Mouse (Mus musculus): ENCODE results near the gene Iqgap2. TPM values are rescaled to one million over a fixed set of nuclear protein-coding genes. Genes with fewer than 3 reads are reported as not detected.

Gene Iqgap2
- total RNA-seq, 2 experiments from 2014 or later: 33.5 to 39.5 TPM

DNA sequence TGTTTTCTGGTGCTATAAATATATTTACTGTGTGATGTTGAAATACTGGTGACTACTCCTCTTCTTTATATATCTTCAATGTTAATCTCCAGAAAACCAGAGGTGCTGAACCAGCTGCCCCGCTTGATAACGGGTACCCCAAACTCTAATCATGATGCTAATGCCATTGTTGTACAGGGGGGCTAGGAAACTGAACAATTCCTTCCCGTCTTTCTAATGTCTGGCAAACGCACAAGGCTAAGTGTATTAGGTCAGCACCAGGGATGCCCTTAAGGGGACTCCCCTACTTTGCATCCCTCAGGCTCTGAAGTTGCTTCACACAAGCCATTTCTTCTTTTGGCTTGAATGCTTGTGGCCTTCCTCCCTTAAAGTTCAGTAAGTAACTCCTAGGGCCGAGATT lies 212.6 kb downstream of the Iqgap2 start:
- ATAC-seq (replicated peaks; ENCODE audit: low FRiP score, poor library complexity, severe bottlenecking): peak; percentile 64

DNA sequence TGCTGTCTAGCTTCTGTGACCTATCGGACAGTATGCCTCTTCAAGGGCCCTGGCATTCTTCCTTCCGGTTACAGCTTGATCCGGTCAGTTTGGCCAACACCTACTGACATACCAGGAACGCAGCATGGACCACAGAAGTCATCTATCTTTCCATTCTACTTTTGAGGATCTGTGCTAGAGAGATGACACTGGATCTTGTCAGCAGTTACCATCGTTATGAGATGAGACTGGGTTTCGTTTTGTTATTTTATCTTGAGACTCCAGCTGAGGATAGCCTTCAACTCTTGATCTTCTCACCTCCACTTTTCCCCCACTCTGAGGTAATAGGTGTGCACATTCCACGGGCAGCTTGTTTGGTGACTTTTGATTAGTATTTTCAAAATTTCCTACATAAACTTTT lies 219.3 kb downstream of the Iqgap2 start:
- peak; percentile 33 for ATAC-seq (replicated peaks; ENCODE audit: low FRiP score, poor library complexity, severe bottlenecking)

DNA sequence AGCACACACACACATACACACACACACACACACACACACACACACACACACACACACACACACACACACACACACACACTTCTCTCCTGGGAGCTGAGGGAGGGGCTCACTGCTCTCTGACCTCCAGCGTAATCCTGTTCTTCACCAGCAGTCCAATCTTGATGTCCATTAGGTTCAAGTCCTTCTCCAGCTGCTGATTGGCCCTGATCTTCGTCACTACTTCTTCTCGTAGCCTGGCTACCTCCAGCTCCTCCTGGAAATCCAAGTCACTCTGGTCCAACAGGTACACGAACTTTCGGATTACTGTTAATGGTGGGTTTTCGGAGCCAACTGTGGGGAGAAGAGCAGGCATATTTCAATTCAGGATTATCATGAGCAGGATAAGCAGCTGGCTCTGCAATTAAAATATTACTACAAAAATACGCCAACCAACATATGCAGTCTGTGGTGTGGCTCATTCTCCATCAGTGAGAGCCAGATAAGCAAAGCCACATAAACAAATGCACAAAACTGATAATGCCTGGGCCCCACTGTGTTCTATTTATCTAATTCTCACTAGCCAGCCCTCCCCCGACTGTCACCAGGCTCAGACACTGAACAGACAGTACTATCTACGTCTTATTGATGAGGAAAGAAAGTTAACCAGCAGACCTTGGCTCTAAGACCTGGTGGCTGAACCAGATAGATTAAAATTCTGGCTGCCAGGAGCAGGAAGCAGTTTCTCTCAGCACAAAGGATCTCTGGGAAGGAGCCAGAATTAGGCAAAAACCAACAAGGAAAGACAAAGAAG lies 220.4 kb downstream of the Iqgap2 start:
- ATAC-seq (replicated peaks; ENCODE audit: low FRiP score, poor library complexity, severe bottlenecking): peak; percentile 80

GRCm38 (mm10) chr13:95670534-95670933 lies 221.2 kb downstream of the Iqgap2 start:
- ATAC-seq (replicated peaks; ENCODE audit: low FRiP score, poor library complexity, severe bottlenecking): 0 out of 2 replicates have a peak, but pooled peaks have one; percentile 11

DNA sequence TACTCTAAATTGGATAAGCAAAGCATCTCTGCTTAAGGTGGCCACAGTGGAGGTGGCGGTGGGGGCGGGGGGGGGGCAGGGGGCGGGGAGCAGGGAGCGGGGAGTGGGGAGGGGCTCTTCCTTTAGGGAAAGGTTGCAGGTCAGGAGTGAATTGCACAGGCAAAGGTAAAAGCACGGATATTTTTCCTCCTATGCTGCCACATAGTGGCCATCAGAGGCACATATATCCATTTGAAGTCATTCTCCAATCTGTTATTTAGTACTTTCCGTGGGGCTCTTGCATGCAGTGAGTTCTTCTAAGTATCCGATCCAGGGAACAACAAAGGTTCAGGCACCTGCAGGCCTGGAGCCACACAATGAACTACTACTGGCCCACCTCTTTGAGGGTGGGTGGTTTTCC lies 224.5 kb downstream of the Iqgap2 start:
- no peak for ATAC-seq (replicated peaks; ENCODE audit: low FRiP score, poor library complexity, severe bottlenecking)

- ATAC-seq (replicated peaks; ENCODE audit: low FRiP score, poor library complexity, severe bottlenecking): no peak
These were observed 225.9 kb downstream of the Iqgap2 start for GRCm38 (mm10) chr13:95665644-95666356.

GRCm38 (mm10) chr13:95663834-95664233 lies 227.9 kb downstream of the Iqgap2 start:
- ATAC-seq (replicated peaks; ENCODE audit: low FRiP score, poor library complexity, severe bottlenecking): no peak

DNA sequence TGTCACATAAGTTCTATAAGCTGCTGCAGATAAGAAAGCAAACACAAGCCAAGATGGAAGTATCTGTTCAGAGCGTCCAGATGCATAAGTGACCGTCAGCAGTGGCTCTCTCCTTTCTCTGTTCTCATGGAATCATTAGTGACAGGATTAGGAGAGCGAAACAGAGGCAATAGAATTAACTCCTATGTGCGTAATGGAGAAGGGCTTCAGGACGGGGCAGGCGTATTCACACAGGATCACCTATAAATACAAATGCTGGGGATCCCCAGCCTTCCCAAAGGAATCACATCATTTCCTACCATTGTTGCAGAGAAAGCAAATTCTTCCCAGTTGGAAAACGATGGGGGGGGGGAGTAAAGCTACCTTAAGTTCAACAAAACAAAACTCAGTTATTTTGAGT lies 232.3 kb downstream of the Iqgap2 start:
- ATAC-seq (replicated peaks; ENCODE audit: low FRiP score, poor library complexity, severe bottlenecking): no peak

- no peak for ATAC-seq (replicated peaks; ENCODE audit: low FRiP score, poor library complexity, severe bottlenecking)
These were observed 234.6 kb downstream of the Iqgap2 start for GRCm38 (mm10) chr13:95657171-95657570.

DNA sequence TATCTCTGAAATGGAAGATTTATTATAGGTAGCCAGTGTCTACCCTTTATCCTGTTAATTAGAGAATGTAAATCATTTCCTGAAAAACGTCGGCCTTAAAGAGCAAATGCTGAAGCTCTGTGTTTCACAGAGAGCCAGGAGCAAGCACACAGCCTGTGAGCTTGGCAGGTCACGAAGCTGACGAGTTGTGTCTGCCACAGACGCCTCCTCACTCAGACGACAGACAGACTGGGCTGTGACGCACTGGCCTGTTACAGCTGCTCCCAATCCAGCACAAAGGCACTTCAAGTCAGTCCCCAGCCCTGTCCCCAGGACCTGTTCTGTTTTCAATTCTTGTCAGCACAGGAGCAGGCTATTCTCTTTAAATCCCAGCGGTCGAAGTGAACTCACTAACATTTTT lies 236.4 kb downstream of the Iqgap2 start:
- no peak for ATAC-seq (replicated peaks; ENCODE audit: low FRiP score, poor library complexity, severe bottlenecking)

DNA sequence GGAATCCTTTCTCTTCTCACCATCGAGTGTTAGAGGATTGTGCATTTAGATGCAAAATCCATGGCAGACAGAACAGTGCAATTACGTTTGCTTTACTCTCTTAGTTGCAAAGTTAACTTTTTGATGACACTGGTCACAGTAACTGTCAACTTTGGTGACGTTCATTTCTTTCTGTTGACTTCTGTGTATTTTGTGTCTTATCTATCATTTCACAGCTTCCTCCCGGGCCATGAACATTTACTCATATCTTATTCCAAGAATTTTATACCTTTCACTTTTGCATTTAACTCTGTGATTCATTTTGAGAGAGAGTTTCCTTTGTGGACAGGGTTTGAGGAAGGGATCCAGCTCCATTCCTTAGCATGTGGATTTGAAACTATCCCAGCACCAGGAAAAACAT lies 238.0 kb downstream of the Iqgap2 start:
- no peak for ATAC-seq (replicated peaks; ENCODE audit: low FRiP score, poor library complexity, severe bottlenecking)

DNA sequence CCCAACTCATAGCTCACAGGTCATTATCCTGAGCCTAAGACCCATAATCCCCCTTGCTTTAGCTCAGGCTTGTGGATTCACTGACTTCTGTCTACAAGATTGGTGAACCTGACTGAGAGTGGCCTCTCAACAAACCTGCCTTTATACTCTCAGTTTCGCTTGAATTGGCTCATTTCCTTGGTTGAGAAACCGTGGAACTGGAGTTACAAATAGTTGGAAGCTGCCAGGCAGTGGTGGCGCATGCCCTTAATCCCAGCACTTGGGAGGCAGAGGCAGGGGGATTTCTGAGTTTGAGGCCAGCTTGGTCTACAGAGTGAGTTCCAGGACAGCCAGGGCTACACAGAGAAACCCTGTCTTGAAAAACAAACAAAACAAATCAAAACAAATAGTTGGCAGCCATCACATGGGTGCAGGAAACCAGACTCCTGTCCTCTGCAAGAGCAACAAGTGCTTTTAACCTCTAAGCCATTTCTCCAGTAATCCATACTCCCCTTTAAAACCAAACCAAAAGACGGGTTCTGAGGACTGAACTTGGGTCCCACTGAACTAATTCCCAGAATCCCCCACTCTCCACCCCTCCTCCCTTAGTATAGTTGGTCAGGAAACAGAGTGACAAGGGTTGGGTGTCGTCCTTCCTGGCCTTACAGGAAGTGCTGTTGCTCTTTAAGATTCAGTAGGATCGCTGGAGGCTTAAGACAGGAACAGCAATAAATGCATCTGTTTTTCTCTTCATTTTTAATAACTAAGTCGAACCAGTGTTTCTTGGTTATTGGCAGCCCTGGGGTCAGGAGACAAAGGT lies 239.7 kb downstream of the Iqgap2 start:
- ATAC-seq (replicated peaks; ENCODE audit: low FRiP score, poor library complexity, severe bottlenecking): no peak

- ATAC-seq (replicated peaks; ENCODE audit: low FRiP score, poor library complexity, severe bottlenecking): 0 out of 2 replicates have a peak, but pooled peaks have one; percentile 24
These were observed 241.8 kb downstream of the Iqgap2 start for GRCm38 (mm10) chr13:95649941-95650340.

GRCm38 (mm10) chr13:95647248-95647647 lies 244.5 kb downstream of the Iqgap2 start:
- ATAC-seq (replicated peaks; ENCODE audit: low FRiP score, poor library complexity, severe bottlenecking): no peak

DNA sequence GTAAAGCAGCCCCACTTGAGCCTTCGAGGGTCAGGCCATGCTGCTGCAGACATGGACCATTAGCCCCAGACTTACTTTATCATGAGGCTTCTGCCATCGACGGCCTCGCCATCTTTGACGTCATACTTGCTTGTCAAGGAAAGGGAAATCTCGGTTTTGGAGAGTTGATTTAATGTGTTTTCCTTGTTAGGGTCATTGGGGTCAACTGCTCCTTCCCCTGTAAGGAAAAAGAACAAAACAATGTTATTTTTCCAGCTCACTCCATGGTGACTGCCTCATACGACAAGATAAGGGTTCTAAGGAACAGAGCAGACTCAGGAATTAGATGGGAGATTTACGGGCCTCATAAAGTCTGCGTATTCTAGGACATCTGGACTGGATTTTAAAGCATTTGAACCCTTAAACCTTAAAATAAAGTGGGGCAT lies 245.0 kb downstream of the Iqgap2 start:
- no peak for ATAC-seq (replicated peaks; ENCODE audit: low FRiP score, poor library complexity, severe bottlenecking)

DNA sequence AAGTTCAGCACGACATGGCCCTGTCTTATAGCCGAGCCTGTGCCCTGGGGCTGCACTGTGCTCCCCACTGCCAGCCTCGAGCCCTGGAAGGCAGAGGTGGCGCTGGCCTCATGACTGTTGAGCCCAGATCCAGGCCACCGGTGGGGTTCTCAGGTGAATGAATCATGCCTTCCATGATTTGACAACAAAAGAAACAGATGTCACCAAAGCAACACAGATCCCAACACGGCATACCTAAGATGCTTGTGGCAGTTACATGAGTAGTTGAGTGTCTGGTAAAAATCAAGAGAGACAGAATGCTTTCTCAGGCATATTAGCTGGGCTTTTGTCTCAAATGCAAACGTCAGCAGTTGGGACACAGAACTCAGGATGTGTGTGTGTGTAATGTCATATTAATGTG lies 248.0 kb downstream of the Iqgap2 start:
- no peak for ATAC-seq (replicated peaks; ENCODE audit: low FRiP score, poor library complexity, severe bottlenecking)

DNA sequence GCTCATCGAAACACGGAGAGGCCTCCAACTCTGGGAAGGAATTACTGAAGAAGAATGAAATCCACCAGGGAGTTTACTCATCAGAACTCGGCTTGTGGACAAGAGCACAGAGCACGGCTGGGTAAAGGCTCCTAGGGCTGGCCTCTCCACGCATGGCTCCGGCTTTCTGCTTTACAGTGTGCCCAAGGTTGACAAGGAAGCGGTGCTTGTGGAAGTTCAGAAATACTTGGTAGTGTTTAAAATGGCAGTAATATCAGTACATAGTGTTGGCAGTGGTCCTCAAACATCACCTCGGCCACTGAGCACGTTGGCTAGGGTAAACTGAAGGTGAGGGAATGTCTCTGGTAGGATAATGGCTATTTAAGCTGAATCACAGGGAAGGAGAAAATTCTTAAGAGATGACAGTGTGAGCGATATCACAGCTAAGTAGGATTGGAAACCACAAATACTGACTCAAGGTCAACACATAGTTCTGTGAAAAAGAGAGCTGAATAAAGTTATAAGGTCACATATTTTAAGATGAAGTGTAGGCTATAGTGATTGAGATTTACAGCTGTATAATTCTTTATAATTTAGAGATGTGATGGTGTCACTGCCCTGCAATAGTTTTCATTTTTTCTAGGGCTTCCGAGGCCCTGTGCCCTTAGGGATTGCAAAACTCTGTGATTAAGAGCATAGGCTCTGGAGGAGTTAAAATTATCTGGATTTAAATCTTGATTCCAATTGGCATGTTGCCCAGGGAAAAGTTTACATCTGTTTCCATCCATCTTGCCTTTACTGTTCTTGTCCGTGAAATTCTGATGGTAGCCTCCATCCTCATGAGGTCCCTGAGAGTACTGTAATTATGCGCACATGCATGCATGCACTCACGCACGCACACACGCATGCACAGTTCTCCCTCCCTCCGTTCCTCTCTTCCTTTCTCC lies 250.4 kb downstream of the Iqgap2 start:
- ATAC-seq (replicated peaks; ENCODE audit: low FRiP score, poor library complexity, severe bottlenecking): no peak

GRCm38 (mm10) chr13:95640408-95640807 lies 251.3 kb downstream of the Iqgap2 start:
- no peak for ATAC-seq (replicated peaks; ENCODE audit: low FRiP score, poor library complexity, severe bottlenecking)

GRCm38 (mm10) chr13:95639336-95640116 lies 252.2 kb downstream of the Iqgap2 start:
- no peak for ATAC-seq (replicated peaks; ENCODE audit: low FRiP score, poor library complexity, severe bottlenecking)

Data from erythroid progenitor cell, adult 5-6 weeks (primary cell).